Mouse (Mus musculus): ENCODE measurements at regions not wholly inside any gene's neighbourhood (a gene's known extent, or its start where the extent isn't known, plus 50 kb on each side); places are given as distances from the start of the nearest gene placed in this dataset.

DNA sequence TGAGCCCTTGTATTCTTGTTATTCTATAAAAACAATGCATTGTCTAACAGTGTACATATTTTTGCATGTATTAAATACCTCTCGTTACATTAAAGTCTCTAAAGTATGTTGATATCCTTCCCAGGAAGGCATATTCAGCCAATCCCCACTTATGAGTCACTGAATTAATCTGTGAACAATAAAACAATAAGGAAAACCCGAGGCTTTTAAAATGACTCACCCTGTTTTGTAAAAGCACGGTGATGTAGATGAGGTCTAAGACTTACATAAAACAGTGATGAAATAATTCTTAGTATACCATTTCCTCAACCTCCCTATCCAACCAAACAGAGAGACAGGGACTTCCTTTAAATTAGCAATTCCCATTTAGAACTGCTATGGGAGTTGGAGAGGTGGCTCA is 95.8 kb downstream of the Asb7 start:
- DNase-seq: no peak

GRCm38 (mm10) chr7:66591594-66592290 is 97.7 kb downstream of the Asb7 start:
- no peak for DNase-seq

DNA sequence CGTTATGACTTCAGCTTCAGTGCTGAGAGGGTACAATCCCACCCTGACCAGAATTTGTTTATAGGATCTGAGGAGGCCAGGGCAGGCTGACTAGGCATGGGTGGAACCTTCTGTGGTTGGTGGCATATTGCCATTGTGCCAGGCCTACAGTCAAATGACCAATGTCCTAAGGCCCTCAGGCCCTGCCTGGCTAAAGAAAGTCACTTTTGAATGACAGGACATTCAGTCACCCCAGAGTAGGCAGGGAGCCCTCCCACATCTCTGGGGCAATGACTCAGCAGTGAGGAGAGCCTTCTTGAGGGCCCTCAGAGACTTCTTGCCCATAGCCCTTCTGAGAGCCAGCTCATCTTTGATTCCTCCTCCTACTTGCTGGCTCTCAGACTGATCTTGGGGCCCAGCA is 102.9 kb downstream of the Asb7 start:
- DNase-seq: no peak

- DNase-seq: no peak
Observed at GRCm38 (mm10) chr7:66580687-66581151, 108.7 kb downstream of the Asb7 start.

DNA sequence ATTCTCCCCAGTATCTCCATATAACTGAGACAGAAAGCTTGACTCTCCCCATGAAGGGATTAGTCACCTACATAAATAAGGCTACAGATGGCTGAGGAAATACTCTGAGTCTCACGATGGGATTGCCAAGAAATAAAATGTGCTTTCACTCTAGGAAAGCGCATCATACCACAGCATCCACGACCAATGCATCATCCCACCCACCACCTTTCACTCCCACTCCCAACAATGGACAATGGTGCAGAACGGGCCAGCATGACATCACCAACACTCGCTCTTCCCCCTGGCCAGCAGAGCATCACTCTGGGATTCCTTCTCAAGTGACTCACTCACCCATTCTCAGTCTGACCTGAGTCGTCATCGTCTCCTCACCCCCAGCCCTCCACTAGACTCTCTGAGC is 113.1 kb downstream of the Asb7 start:
- no peak for DNase-seq

DNA sequence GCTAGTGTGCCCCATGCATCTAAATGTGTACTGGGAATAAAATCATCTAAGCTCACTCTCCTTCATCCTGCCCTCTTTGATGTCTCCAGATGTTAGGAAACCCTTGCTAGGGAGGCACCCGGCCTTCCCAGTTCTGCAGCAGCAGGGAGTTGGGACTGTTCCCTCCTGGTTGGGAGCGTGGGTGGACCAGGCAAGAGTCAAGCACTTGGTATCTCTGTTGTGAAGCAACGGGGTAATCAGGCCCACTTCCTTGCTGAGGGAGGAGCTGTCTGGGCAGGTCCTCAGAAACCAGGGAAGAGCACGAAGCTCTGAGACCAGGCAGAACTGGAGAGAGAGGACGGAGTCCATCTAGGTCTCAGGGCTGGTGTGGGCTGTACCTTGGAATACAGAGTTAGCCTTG is 117.9 kb downstream of the Asb7 start:
- DNase-seq: no peak

DNA sequence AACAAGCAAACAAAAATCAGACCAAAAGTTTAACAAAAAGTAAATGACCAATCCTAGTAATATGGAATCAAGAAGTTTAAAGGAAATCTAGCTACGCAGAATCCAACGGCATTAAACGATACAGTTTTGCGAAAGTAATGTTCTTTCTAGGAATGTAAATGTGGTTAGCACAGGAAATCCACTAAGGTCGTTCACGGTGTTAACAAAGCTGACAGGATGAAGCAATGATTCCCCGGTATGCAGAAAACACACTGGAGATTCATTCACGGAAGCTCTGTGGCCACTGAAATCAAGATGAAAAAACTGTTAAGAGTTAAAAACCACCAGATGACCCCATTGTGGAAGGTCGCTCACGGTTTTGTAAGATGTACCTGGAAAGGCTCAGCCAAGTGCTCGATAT is 120.4 kb upstream of the Aldh1a3 start:
- no peak for DNase-seq

DNA sequence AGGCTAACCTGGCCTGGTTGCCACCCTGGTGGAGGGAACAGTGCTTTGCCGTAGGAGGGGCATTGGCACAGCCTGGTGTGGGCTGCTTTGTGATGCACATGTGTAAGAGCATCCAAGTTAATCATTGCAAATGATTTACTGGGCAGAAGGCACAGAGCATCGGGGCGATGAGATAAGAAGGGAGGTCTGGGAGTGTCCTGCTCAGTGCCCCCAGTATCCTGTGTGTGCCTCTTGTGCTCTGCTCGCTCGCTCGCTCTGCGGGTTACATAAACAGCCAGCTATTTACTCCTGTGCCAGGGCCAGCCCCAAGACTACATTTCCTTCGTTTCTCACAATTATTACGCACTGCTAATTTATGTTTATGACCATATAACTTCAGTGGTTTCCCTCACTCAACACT is 117.9 kb upstream of the Aldh1a3 start:
- DNase-seq: no peak

GRCm38 (mm10) chr7:66544352-66545053 is 117.2 kb upstream of the Aldh1a3 start:
- peak in 1 of 2 experiments; percentile 10 for DNase-seq

GRCm38 (mm10) chr7:66532596-66532995 is 105.3 kb upstream of the Aldh1a3 start:
- DNase-seq: peak; percentile 40 to 53

GRCm38 (mm10) chr7:66532048-66532447 is 104.7 kb upstream of the Aldh1a3 start:
- peak; percentile 66 to 83 for DNase-seq

DNA sequence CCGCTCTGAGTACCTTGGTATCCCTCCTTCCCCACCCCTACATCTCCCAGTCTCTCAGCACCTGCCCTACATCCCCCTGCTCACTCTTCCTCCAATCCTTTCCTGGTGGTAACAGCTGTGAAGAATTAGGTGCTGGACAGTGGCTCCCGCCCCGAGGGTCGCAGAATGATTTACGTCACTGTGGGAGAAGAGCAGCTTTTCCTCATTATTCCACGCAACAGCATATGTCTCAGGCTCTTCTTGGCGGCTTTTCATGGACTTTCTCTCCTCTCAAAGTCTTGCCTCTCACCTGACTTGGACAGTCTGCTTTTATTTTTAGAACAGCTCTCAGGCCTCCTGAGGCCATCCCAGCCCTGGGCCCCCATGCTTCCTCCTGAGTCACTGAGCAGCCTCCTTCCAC is 103.8 kb upstream of the Aldh1a3 start:
- peak in 1 of 2 experiments; percentile 11 for DNase-seq

DNA sequence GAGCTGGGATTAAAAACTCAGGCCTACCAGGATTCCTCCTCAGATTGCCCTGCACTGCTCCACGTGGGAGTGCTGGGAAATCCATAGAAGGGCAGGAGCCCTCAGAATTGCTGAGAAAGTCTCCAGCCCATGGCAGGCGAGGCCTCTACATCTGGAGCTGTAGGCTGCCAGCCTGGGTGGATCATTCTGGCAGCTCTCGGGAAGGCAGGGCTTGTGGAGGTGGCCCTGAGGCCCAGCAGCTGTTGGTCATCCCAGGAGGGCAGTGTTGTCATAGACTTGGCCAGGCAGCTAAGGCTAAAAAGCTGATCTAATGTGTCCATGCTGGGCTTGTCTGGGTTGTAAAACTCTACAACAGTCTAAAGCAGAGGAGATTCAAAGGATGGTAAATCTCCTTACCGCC is 101.6 kb upstream of the Aldh1a3 start:
- DNase-seq: peak; percentile 32 to 64

GRCm38 (mm10) chr7:66523959-66524358 is 96.6 kb upstream of the Aldh1a3 start:
- no peak for DNase-seq

- no peak for DNase-seq
Observed at GRCm38 (mm10) chr7:66521522-66521921, 94.2 kb upstream of the Aldh1a3 start.

GRCm38 (mm10) chr7:66516143-66516542 is 88.8 kb upstream of the Aldh1a3 start:
- DNase-seq: no peak

GRCm38 (mm10) chr7:66513411-66513810 is 86.1 kb upstream of the Aldh1a3 start:
- no peak for DNase-seq

GRCm38 (mm10) chr7:66505734-66506133 is 78.4 kb upstream of the Aldh1a3 start:
- DNase-seq: no peak

- no peak for DNase-seq
Observed at GRCm38 (mm10) chr7:66504519-66504918, 77.2 kb upstream of the Aldh1a3 start.

DNA sequence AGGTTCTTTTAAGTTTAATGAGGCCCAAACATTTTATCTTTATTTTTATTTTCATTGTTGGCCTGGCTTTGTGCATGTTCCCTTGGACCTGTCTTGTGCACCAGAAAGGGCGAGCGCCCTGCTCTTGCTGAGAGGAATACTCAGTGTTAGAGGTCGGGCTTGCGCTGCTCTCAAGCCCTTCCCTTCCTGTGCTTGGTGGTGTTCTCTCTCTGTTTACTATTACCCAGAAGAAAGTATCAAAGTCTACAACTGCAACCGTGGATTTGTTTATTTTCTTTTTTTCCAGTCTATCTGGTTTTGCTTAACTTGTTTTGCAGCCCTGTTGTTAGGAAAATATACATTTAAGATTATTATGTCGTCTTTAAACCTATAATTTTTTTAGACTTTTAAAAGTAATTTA is 74.1 kb upstream of the Aldh1a3 start:
- DNase-seq: no peak

DNA sequence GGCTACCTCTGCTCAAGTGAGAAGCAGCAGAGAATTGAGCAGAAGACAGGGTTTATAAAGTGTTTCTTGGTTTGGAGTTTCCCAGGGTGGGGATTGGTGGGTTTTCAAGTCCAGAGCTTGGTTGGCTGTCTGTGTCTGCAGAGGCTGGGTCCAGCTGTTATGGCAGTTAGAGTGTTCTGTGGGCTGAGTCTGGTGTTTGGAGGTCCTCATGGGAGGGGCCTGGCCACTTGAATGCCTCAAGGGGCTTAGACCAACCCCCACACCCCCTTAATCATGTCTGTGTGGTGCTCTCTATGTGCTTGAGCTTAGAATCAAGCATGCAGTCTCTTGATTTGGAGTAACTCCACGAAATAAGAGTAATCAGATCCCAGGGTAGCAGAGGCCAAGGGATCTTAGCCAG is 70.2 kb upstream of the Aldh1a3 start:
- DNase-seq: no peak

DNA sequence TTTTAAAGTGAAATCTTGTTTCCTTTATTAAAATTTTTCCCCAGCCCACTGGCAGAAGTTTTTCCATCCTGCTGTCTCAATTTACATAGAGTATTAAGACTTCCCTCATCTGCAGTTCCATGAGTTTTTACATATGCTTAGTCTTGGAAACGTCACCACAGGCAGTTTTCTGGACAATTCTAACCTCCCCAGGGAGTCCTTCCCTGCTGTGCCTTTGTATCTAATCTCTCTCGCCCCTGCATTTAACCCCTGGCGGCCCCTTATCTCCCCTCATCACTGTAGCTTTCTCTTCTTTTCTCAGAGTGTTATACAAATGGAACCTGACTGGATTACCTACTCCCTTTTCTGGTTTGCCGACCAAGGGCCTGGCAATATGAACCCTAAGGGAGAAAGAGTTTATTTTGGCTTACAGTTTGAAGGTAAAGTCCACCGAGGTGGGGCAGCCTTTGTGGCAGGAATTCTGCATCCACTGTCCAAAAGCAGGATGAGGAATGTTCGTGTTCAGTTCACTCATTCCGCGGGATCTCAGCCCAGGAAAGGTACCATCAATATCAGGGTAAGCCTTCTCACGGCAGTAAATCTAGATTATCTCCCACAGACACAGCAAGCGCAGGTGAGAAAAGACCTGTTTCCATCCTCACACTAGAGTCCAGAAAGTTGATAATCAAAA is 66.0 kb upstream of the Aldh1a3 start:
- peak in 1 of 2 experiments; percentile 20 for DNase-seq

- DNase-seq: peak; percentile 83 to 86
Observed at GRCm38 (mm10) chr7:66492748-66493147, 65.4 kb upstream of the Aldh1a3 start.

DNA sequence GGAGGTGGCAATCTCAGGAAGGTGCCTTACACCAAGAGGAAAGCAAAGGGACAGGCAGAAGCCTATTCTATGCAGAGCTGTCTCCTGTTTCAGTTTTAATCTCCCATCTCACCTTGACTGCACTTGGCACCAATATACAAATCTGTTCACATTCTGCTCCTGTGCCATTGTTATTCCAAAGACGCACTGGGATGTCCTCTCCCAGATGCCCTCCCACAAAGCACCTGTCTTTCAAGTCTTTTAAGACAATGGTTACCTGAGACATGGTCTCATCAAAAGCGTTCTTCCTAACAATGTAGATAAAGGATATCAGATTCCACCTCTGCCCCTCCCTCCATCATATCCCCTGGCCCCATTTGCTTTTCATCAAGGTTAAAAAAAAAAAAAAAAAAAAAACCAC is 64.2 kb upstream of the Aldh1a3 start:
- DNase-seq: no peak
